Mouse (Mus musculus) liver, adult 2 months (tissue): ENCODE data around the gene Hsp90ab1.

Experiments used
- CTCF ChIP-seq: fragments of 200-500 bp; IDR thresholded peaks from 2 replicates; pipeline ENCODE4 v1.5.1; 2011; ENCODE audit warnings: low read depth, low read length, control low read depth
- POLR2A ChIP-seq: fragments of 200-500 bp; IDR thresholded peaks from 2 replicates; pipeline ENCODE4 v1.6.1; 2011; ENCODE audit warnings: low read length, control low read depth; ENCODE audit not compliant: insufficient read depth; ENCODE audit errors: extremely low read depth

GRCm38 (mm10) chr17:45606992-45607879, 34.2 kb upstream of the Hsp90ab1 start:
- TF ChIP-seq CTCF (no peak), POLR2A (no peak)
